In genomic region chr2:92554536-92554935, GRCm38 (mm10) we compare ENCODE assay signal across 25 mouse cellular contexts. TPM values are rescaled to one million over a fixed set of nuclear protein-coding genes. Genes with fewer than 3 reads are reported as not detected.
DNase-seq lines count a peak whose midpoint lies in the region; ATAC-seq lines count a peak whose summit lies in the region.
"Had no signal": no experiment of that assay in that cellular context is flagged by ENCODE, and none has a peak within 500 bp of the region (broad histone marks: within the 10 kb centered on the region; RNA-seq: fewer than 3 reads in every experiment).

No protein-coding gene starts in this region.

- no peak overlapping the region for H3K4me3 ChIP-seq in hindbrain, embryonic 12.5 days

- intact Hi-C loops in heart, postnatal 25 days (cut with DNase I): no loop called here

- no peak overlapping the region for H3K4me2 ChIP-seq in hindbrain, embryonic 12.5 days (replicated peaks)

- no peak for ATAC-seq in hindbrain, embryonic 12.5 days (ENCODE audit: low FRiP score)
- no peak for ATAC-seq in activated CD4-positive, CD25-positive, alpha-beta regulatory T cell, adult 4 months
- ATAC-seq: CD4-positive, CD25-positive, alpha-beta regulatory T cell, adult 4 months; Patski had no signal

- H3K27ac ChIP-seq in hindbrain, embryonic 12.5 days: no peak overlapping the region

- H3K27me3 ChIP-seq in hindbrain, embryonic 12.5 days: no peaks in the 10 kb centered on the region

- no peaks in the 10 kb centered on the region for H3K36me3 ChIP-seq in hindbrain, embryonic 12.5 days
- H3K36me3 ChIP-seq: G1E had no signal

- H3K4me1 ChIP-seq in hindbrain, embryonic 12.5 days: no peaks in the 10 kb centered on the region

- no peak overlapping the region for H3K9ac ChIP-seq in hindbrain, embryonic 12.5 days

- DNase-seq in heart, adult 11 months: peak; percentile 31
- no peak for DNase-seq in heart, postnatal 25 days (ENCODE audit: low spot score)
- DNase-seq in ES-CJ7 (ENCODE audit: low read depth, low spot score) (peak; percentile 60), R1 (ENCODE audit: low read depth, low spot score) (peak; percentile 64), ZHBTc4 (ENCODE audit: low read depth, low spot score) (peak; percentile 74)
- DNase-seq in kidney, postnatal 4 days: no peak
- DNase-seq: adrenal gland, adult 2 months; adrenal gland, adult 8-10 months; adrenal gland, postnatal 10 days; adrenal gland, postnatal 14 days; adrenal gland, postnatal 25 days; adrenal gland, postnatal 36 days; B cell, adult 2 months; cerebellum, adult 11 months; cerebellum, adult 11-12 months; cerebellum, adult 18-20 months; cerebellum, adult 2 months; cerebellum, adult 8-10 months; cerebellum, adult 9-10 months had no signal

- H3K9me3 ChIP-seq in hindbrain, embryonic 12.5 days (replicated peaks): no peaks in the 10 kb centered on the region
- H3K9me3 ChIP-seq: G1E had no signal

RNA-seq across cellular contexts. Expression of gene Chst1, which starts 45.0 kb away (rescaled TPM):
- 1 to 10 TPM; 3.3 to 4.1 TPM for total RNA-seq in heart, postnatal 25 days (2021)
- polyA plus RNA-seq in hindbrain, embryonic 12.5 days (2016; fragmentation: Nextera tagmentation; extraction: Ambion mirVana): 11.1 and 12.2 TPM in 2 replicates
- polyA plus RNA-seq in activated CD4-positive, CD25-positive, alpha-beta regulatory T cell, adult 4 months (2017; shearing (Covaris generic)): under 1 TPM in 1 of 2 experiments, not detected in 1; 0.20 TPM
- total RNA-seq: CH12.LX had no signal

Comparison
In these comparisons a context has a peak if more than half of its experiments do, and no peak if none do; other contexts are left out.
1. DNase-seq: peak in heart, adult 11 months (single experiment), ES-CJ7 (single experiment), R1 (single experiment) and ZHBTc4 (single experiment); none in heart, postnatal 25 days (single experiment) and kidney, postnatal 4 days (0 of 2).
2. RNA of gene Chst1, which starts 45.0 kb away (polyA plus RNA-seq): 11.1 to 12.2 TPM in hindbrain, embryonic 12.5 days; 0.20 TPM in activated CD4-positive, CD25-positive, alpha-beta regulatory T cell, adult 4 months; every median in the first group is over 10 times any median in the second.